Mouse (Mus musculus): ENCODE data around the gene Vax1. TPM values are rescaled to one million over a fixed set of nuclear protein-coding genes. Genes with fewer than 3 reads are reported as not detected.

The Vax1 gene
- polyA plus RNA-seq, 1 experiment from 2014 or later = not detected

GRCm38 (mm10) chr19:59164896-59165560, 4.8 kb downstream of the Vax1 start:
- H3K36me3 ChIP-seq (ENCODE audit: control insufficient read depth, insufficient read depth) = no peaks in the 10 kb centered on the region
- H3K4me1 ChIP-seq (ENCODE audit: control insufficient read depth, insufficient read depth, low read length) = peaks cover 11% of the 10 kb centered on the region
- peaks cover 95% of the 10 kb centered on the region for H3K27me3 ChIP-seq (ENCODE audit: control insufficient read depth, insufficient read depth, low read length)
- no peak for ATAC-seq (replicated peaks; ENCODE audit: extremely low read depth, insufficient read depth, low FRiP score)
- H3K9me3 ChIP-seq (replicated peaks; ENCODE audit: control insufficient read depth, low read length) = no peaks in the 10 kb centered on the region
- WGBS = 17% methylated on average over 16 of the region's 16 CpGs
- H3K4me2 ChIP-seq (ENCODE audit: low read depth, low read length) = no peak overlapping the region
- H3K27ac ChIP-seq (ENCODE audit: low read length) = no peak overlapping the region
- no peak overlapping the region for H3K9ac ChIP-seq (ENCODE audit: low read length)
- no peak overlapping the region for H3K4me3 ChIP-seq (ENCODE audit: low read length)

GRCm38 (mm10) chr19:59164111-59164510, 5.7 kb downstream of the Vax1 start:
- ATAC-seq (replicated peaks; ENCODE audit: extremely low read depth, insufficient read depth, low FRiP score) = no peak
- H3K4me3 ChIP-seq (ENCODE audit: low read length) = no peak overlapping the region

GRCm38 (mm10) chr19:59156702-59157101, 13.2 kb downstream of the Vax1 start:
- ATAC-seq (replicated peaks; ENCODE audit: extremely low read depth, insufficient read depth, low FRiP score) = no peak
- H3K36me3 ChIP-seq (ENCODE audit: control insufficient read depth, insufficient read depth) = no peaks in the 10 kb centered on the region
- H3K4me3 ChIP-seq (ENCODE audit: low read length) = no peak overlapping the region
- peaks cover 23% of the 10 kb centered on the region for H3K27me3 ChIP-seq (ENCODE audit: control insufficient read depth, insufficient read depth, low read length)
- no peaks in the 10 kb centered on the region for H3K4me1 ChIP-seq (ENCODE audit: control insufficient read depth, insufficient read depth, low read length)
- H3K4me2 ChIP-seq (ENCODE audit: low read depth, low read length) = no peak overlapping the region
- H3K27ac ChIP-seq (ENCODE audit: low read length) = no peak overlapping the region
- no peaks in the 10 kb centered on the region for H3K9me3 ChIP-seq (replicated peaks; ENCODE audit: control insufficient read depth, low read length)
- 47% methylated on average over 4 of the region's 4 CpGs for WGBS
- no peak overlapping the region for H3K9ac ChIP-seq (ENCODE audit: low read length)

More at GRCm38 (mm10) chr19:59164111-59164510, 5.7 kb downstream of the Vax1 start:
- no peak overlapping the region for H3K9ac ChIP-seq (ENCODE audit: low read length)
- H3K4me1 ChIP-seq (ENCODE audit: control insufficient read depth, insufficient read depth, low read length) = peaks cover 9% of the 10 kb centered on the region
- no peaks in the 10 kb centered on the region for H3K9me3 ChIP-seq (replicated peaks; ENCODE audit: control insufficient read depth, low read length)
- H3K4me2 ChIP-seq (ENCODE audit: low read depth, low read length) = no peak overlapping the region
- no peaks in the 10 kb centered on the region for H3K36me3 ChIP-seq (ENCODE audit: control insufficient read depth, insufficient read depth)
- WGBS = 20% methylated on average over 1 of the region's 1 CpGs
- H3K27ac ChIP-seq (ENCODE audit: low read length) = no peak overlapping the region
- H3K27me3 ChIP-seq (ENCODE audit: control insufficient read depth, insufficient read depth, low read length) = peaks cover 92% of the 10 kb centered on the region

- no peak for ATAC-seq (replicated peaks; ENCODE audit: extremely low read depth, insufficient read depth, low FRiP score)
- 88% methylated on average over 2 of the region's 2 CpGs for WGBS
Measured at GRCm38 (mm10) chr19:59154171-59154570, 15.7 kb downstream of the Vax1 start.

GRCm38 (mm10) chr19:59145492-59146140, 24.2 kb downstream of the Vax1 start:
- H3K27ac ChIP-seq (ENCODE audit: low read length) = no peak overlapping the region
- H3K36me3 ChIP-seq (ENCODE audit: control insufficient read depth, insufficient read depth) = no peaks in the 10 kb centered on the region
- no peaks in the 10 kb centered on the region for H3K9me3 ChIP-seq (replicated peaks; ENCODE audit: control insufficient read depth, low read length)
- no peaks in the 10 kb centered on the region; the same call in 1 of the 2 replicates for H3K27me3 ChIP-seq (ENCODE audit: control insufficient read depth, insufficient read depth, low read length)
- no peak overlapping the region for H3K9ac ChIP-seq (ENCODE audit: low read length)
- H3K4me3 ChIP-seq (ENCODE audit: low read length) = no peak overlapping the region
- ATAC-seq (replicated peaks; ENCODE audit: extremely low read depth, insufficient read depth, low FRiP score) = no peak
- no peak overlapping the region for H3K4me2 ChIP-seq (ENCODE audit: low read depth, low read length)
- H3K4me1 ChIP-seq (ENCODE audit: control insufficient read depth, insufficient read depth, low read length) = no peaks in the 10 kb centered on the region
- 62% methylated on average over 9 of the region's 9 CpGs for WGBS

More at GRCm38 (mm10) chr19:59154171-59154570, 15.7 kb downstream of the Vax1 start:
- Histone ChIP-seq H3K36me3 (ENCODE audit: control insufficient read depth, insufficient read depth) (no peaks in the 10 kb centered on the region), H3K4me1 (ENCODE audit: control insufficient read depth, insufficient read depth, low read length) (no peaks in the 10 kb centered on the region), H3K4me3 (ENCODE audit: low read length) (no peak overlapping the region), H3K27me3 (ENCODE audit: control insufficient read depth, insufficient read depth, low read length) (peaks cover 4% of the 10 kb centered on the region; the same call in 1 of the 2 replicates), H3K4me2 (ENCODE audit: low read depth, low read length) (no peak overlapping the region), H3K9ac (ENCODE audit: low read length) (no peak overlapping the region), H3K27ac (ENCODE audit: low read length) (no peak overlapping the region), H3K9me3 (replicated peaks; ENCODE audit: control insufficient read depth, low read length) (no peaks in the 10 kb centered on the region)

- H3K27me3 ChIP-seq (ENCODE audit: control insufficient read depth, insufficient read depth, low read length) = no peaks in the 10 kb centered on the region; the same call in 1 of the 2 replicates
- H3K27ac ChIP-seq (ENCODE audit: low read length) = no peak overlapping the region
- H3K4me1 ChIP-seq (ENCODE audit: control insufficient read depth, insufficient read depth, low read length) = no peaks in the 10 kb centered on the region
- no peak overlapping the region for H3K9ac ChIP-seq (ENCODE audit: low read length)
- H3K36me3 ChIP-seq (ENCODE audit: control insufficient read depth, insufficient read depth) = no peaks in the 10 kb centered on the region
- no peak for ATAC-seq (replicated peaks; ENCODE audit: extremely low read depth, insufficient read depth, low FRiP score)
- no peak overlapping the region for H3K4me2 ChIP-seq (ENCODE audit: low read depth, low read length)
- H3K9me3 ChIP-seq (replicated peaks; ENCODE audit: control insufficient read depth, low read length) = no peaks in the 10 kb centered on the region
- no peak overlapping the region for H3K4me3 ChIP-seq (ENCODE audit: low read length)
- WGBS = 68% methylated on average over 6 of the region's 6 CpGs
Measured at GRCm38 (mm10) chr19:59145064-59145463, 24.8 kb downstream of the Vax1 start.

- H3K4me1 ChIP-seq (ENCODE audit: control insufficient read depth, insufficient read depth, low read length) = no peaks in the 10 kb centered on the region
- no peak overlapping the region for H3K9ac ChIP-seq (ENCODE audit: low read length)
- H3K4me3 ChIP-seq (ENCODE audit: low read length) = no peak overlapping the region
- H3K9me3 ChIP-seq (replicated peaks; ENCODE audit: control insufficient read depth, low read length) = no peaks in the 10 kb centered on the region
- H3K4me2 ChIP-seq (ENCODE audit: low read depth, low read length) = no peak overlapping the region
- no peaks in the 10 kb centered on the region for H3K36me3 ChIP-seq (ENCODE audit: control insufficient read depth, insufficient read depth)
- 69% methylated on average over 4 of the region's 4 CpGs for WGBS
- H3K27me3 ChIP-seq (ENCODE audit: control insufficient read depth, insufficient read depth, low read length) = no peaks in the 10 kb centered on the region; the same call in 1 of the 2 replicates
- ATAC-seq (replicated peaks; ENCODE audit: extremely low read depth, insufficient read depth, low FRiP score) = no peak
- no peak overlapping the region for H3K27ac ChIP-seq (ENCODE audit: low read length)
Measured at GRCm38 (mm10) chr19:59142206-59142605, 27.6 kb downstream of the Vax1 start.

GRCm38 (mm10) chr19:59135387-59135786, 34.5 kb downstream of the Vax1 start:
- H3K27me3 ChIP-seq (ENCODE audit: control insufficient read depth, insufficient read depth, low read length) = no peaks in the 10 kb centered on the region; the same call in 1 of the 2 replicates
- no peak overlapping the region for H3K4me3 ChIP-seq (ENCODE audit: low read length)
- no peaks in the 10 kb centered on the region for H3K9me3 ChIP-seq (replicated peaks; ENCODE audit: control insufficient read depth, low read length)
- H3K27ac ChIP-seq (ENCODE audit: low read length) = no peak overlapping the region
- no peaks in the 10 kb centered on the region for H3K36me3 ChIP-seq (ENCODE audit: control insufficient read depth, insufficient read depth)
- no peaks in the 10 kb centered on the region for H3K4me1 ChIP-seq (ENCODE audit: control insufficient read depth, insufficient read depth, low read length)
- WGBS = 72% methylated on average over 8 of the region's 8 CpGs
- H3K9ac ChIP-seq (ENCODE audit: low read length) = no peak overlapping the region
- ATAC-seq (replicated peaks; ENCODE audit: extremely low read depth, insufficient read depth, low FRiP score) = no peak
- H3K4me2 ChIP-seq (ENCODE audit: low read depth, low read length) = no peak overlapping the region

GRCm38 (mm10) chr19:59134916-59135315, 34.9 kb downstream of the Vax1 start:
- no peak for ATAC-seq (replicated peaks; ENCODE audit: extremely low read depth, insufficient read depth, low FRiP score)

More at GRCm38 (mm10) chr19:59134916-59135315, 34.9 kb downstream of the Vax1 start:
- whole genome bisulfite sequencing = 44% methylated on average over 2 of the region's 2 CpGs
- no peaks in the 10 kb centered on the region for H3K9me3 ChIP-seq (replicated peaks; ENCODE audit: control insufficient read depth, low read length)
- H3K9ac ChIP-seq (ENCODE audit: low read length) = no peak overlapping the region
- no peak overlapping the region for H3K4me2 ChIP-seq (ENCODE audit: low read depth, low read length)
- no peaks in the 10 kb centered on the region; the same call in 1 of the 2 replicates for H3K27me3 ChIP-seq (ENCODE audit: control insufficient read depth, insufficient read depth, low read length)
- no peaks in the 10 kb centered on the region for H3K36me3 ChIP-seq (ENCODE audit: control insufficient read depth, insufficient read depth)
- H3K4me1 ChIP-seq (ENCODE audit: control insufficient read depth, insufficient read depth, low read length) = no peaks in the 10 kb centered on the region
- no peak overlapping the region for H3K4me3 ChIP-seq (ENCODE audit: low read length)
- H3K27ac ChIP-seq (ENCODE audit: low read length) = no peak overlapping the region
